Mouse (Mus musculus): ENCODE measurements around the gene Wdr20.
"Not testable (repeated sequence)": the region's sequence is repeated elsewhere in the genome, so short reads cannot be mapped to it uniquely, and the experiment has no call there.

The Wdr20 gene

DNA sequence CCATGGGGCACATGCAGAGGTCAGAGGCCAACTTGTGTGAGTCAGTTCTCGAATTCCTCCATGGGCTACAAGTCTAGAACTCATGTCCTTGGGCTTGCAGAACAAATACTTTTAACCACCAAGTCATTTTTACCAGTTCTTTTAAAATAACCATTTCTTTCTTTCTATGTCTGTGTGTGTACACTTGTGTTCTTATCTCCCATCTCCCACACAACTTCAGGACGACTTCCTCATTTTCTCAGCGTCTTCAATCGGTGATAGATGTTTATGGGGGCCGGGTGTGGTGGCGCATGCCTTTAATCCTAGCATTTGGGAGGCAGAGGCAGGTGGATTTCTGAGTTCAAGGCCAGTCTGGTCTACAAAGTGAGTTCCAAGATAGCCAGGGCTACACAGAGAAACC lies 23.5 kb upstream of the Wdr20 start:
- DNase-seq = no peak

DNA sequence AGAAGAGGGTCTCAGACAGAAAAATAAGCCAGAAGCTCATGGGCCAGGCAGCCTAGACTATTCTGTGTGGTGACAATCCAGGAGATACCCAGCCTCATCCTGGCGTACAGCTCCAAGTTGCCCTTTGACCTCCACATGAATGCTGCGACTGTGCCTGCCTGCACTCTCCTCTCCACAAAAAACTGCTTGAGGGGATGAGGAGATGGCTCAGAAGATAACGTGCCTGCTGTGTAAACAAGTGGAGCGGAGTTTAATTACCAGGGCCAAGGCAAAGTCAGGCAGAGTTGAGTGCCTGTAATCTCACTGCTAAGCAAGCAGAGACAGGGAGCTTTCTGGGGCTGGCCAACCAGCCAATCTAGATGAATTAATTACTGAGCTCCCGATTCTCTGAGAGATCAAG lies 21.7 kb upstream of the Wdr20 start:
- no peak for DNase-seq

GRCm38 (mm10) chr12:110725051-110725450 lies 12.7 kb upstream of the Wdr20 start:
- DNase-seq = no peak

DNA sequence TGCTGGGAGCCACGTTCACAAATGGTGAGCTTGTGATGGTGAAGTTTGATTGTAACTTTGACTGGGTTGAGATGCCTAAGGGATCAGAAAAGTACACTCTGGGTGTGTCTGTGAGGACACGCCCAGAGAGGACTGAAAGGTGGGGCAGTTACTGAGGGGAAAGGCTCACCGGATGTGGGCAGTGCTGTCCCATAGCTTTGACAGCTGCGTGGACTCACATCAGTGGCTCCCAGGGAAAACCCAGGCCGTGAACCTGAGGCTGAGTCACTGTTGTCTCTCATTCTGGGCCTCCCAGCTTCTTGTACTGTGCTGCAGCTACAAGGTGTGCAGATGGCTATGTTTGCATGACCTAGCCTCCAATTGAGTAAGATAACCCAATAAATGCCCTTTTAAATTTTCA lies 12.3 kb upstream of the Wdr20 start:
- DNase-seq = no peak

DNA sequence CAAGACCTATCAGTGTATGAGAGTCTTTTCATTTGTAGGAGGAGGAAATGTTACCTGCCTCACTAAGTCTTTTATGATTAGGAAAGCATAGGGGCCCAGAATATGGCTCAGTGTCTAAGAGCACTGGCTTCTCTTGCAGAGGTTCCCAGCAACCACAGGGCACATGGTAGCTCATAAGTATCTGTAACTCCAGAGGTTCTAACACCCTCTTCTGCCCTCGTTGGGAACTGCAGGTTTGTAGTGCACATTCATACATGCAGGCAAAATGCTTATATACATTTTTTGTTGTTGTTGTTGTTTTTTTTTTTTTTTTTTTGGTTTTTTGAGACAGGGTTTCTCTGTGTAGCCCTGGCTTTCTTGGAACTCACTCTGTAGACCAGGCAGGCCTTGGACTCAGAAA lies 11.3 kb upstream of the Wdr20 start:
- DNase-seq = no peak

GRCm38 (mm10) chr12:110733254-110733653 lies 4.5 kb upstream of the Wdr20 start:
- DNase-seq = not testable (repeated sequence)

DNA sequence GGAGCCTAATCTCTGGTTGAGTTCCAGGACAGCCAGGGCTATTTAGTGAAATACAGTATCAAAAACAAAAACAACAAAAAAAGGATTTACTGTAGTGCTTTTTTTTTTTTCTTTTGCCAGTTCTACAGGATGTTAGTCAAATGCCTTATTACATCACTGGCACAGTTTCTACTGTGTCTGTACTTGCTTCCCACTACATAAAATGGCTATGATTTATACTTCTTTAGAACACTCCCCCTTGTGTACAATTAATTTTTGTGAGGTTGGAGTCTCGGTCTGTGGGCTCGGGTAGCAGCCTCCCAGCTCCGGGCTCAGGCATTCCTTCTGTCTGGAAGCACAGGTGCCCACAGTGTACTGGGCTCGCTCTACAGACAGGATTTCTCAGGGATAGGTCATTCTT lies 1.1 kb upstream of the Wdr20 start:
- no peak for DNase-seq

DNA sequence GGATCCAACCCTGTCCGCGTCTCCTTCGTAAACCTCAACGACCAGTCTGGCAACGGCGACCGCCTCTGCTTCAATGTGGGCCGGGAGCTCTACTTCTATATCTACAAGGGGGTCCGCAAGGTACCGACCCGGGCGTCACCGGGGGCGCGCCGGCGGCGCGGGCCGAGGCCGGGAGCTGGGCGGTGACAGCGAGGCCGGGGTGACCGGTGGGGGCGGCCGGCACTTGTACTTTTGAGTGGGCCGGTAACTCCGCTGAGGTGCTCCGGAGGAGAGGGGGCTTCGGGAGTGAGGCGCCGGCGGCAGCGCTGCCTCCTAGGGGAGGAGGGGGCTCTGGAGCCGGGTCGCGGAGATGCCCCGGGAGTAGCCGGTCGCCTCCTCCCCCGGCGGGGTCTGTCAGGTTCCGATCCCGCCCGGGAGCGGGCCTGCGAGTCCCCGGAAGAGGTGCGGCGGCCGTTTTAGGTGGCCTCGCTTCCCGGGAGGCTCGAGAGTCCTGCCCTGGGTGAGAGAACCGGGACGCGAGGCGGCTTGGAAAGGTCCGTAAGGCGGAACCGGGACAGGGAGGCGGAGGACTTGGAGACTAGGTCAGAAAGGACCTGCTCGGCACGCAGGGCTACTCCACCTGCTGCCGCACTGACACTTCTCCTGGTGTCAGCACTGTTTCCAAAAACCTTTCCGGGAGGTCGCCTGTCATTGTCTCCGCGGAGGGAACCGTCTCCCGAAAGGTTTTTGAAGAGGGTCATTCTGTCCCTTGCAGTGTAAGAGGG lies 596 bp downstream of the Wdr20 start:
- DNase-seq = peak; percentile 55

- no peak for DNase-seq
Measured at GRCm38 (mm10) chr12:110750770-110751439, 13.2 kb downstream of the Wdr20 start.

DNA sequence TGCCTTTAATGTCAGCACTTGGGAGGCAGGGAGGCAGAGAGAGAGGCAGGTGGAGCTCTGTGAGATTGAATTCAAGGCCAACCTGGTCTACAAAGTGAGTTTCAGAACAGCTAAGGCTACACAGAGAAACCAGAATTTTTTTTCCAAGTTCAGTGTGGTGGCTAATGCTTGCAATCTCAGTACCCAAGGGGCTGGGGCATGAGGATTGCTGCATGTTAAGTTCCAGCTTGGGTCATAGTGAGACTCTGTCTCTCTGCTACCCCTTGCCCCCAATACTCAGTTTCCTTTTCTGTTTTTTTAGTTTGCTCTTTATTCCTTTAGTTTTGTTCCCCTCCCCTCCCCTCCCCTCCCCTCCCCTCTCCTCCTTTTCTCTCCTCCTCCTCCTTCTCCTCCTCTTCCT lies 15.0 kb downstream of the Wdr20 start:
- no peak for DNase-seq

DNA sequence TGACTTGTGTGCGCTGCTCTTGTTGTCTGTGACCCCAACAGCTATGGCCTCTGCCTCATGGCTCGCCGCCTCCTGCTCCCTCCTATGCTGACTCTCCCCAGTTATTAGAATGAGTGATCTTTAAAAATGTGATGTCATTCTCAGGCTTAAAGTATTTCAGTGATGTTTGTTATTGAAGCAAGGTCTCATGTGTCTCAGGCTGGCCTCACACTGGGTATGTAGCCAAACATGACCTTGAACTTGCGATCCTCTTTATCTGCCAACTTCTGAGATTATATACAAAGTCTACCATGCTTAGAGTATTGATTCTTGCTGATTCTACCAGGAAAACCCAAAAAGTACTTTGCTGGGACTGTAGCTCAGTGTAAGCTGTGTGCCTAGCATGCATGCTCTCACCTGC lies 16.2 kb downstream of the Wdr20 start:
- no peak for DNase-seq

DNA sequence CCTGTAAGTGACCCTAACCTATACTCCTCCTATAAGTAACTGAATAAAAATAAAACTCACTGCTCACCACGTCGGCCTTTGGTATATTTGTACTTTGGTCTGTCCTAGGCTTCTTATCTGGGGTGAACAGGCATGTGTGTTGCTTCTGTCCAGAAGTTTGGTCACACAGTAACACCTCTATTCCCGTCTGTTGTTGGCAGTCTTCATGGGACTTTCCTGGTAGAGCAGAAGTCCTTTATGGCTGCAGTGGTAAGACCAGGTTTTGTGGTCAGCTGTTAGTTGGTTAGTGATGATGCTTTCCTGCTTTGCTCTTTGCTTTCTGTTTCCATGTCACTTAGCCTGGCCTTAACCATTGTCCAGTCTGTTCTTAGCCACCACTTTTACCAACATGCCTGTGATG lies 19.4 kb downstream of the Wdr20 start:
- no peak for DNase-seq

DNA sequence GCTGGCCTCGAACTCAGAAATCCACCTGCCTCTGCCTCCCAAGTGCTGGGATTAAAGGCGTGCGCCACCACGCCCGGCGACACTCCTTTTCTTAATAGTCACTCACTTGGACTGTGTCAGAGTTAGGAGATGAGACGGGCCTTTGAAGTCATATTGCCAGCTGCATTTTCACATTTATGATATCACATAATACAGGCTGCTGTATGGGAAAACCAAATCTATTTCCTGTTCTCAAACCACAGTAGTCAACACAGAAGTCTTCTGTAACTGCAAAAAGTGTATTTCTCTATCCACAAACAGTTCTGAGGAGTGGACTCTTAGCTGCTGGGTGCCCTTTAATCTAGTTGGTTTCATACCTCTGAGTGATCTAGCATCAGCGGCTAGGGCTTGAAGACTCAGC lies 21.2 kb downstream of the Wdr20 start:
- no peak for DNase-seq

DNA sequence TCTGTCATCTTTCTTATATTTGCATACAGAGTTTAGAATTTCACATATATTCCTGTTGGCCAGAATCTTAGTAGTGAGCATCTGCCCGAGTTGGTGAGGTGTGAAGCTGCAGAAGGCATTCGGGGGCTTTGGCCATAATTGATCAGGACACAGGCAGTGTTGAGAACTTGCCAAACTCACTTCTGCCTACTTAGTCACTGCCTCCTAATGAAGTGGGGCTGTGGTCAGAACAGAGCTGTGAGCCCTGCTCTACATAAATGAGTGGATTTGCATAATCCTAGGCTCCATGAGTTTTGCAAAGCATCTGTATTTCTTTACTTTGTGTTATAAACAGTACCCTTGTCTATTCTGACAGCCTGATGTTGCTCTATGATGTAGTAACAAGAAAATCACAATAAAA lies 24.6 kb downstream of the Wdr20 start:
- no peak for DNase-seq

GRCm38 (mm10) chr12:110764531-110764930 lies 26.8 kb downstream of the Wdr20 start:
- no peak for DNase-seq

DNA sequence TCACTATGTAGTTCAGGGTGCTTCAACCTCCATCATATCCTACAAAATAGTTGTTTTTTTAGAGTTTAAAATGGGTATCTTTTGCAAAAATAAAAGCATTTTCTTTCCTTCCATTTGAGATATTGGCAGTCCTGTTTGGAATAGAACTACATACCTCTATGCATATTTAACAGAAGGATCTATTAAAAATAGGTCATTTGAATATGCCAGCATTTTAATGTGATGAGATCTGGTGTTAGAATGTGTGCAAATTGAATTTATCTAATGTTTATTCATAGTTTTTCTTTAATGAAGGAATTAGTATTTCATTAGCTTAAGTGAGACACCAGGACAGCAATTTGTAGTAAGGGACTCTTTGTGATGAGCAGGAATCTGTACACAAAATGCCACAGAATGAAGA lies 30.8 kb downstream of the Wdr20 start:
- no peak for DNase-seq

GRCm38 (mm10) chr12:110769660-110770297 lies 32.0 kb downstream of the Wdr20 start:
- DNase-seq = no peak

- no peak for DNase-seq
Measured at GRCm38 (mm10) chr12:110770479-110771247, 32.9 kb downstream of the Wdr20 start.

GRCm38 (mm10) chr12:110771961-110772360 lies 34.2 kb downstream of the Wdr20 start:
- DNase-seq = no peak

GRCm38 (mm10) chr12:110775628-110776426 lies 38.1 kb downstream of the Wdr20 start:
- DNase-seq = no peak

DNA sequence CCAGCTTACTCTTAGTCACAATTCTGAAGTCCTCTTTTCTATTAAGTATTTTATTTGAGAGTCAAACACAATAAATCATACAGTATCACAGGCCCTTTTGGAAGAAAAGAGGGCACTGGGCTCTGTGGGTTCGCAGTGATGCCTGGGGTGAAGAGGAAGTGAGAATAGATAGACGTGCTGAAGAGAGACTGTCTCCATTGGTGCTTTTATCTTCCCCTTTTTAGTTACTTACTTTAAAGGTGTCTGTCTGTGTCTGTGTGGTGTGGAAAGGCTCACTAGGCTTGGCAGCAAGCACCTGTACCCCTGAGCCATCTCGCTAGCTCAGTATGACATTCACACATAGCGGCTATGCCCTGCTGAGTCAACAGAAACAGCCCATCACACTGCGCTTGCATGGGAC lies 40.1 kb downstream of the Wdr20 start:
- no peak for DNase-seq

GRCm38 (mm10) chr12:110779296-110779695 lies 41.6 kb downstream of the Wdr20 start:
- no peak for DNase-seq

DNA sequence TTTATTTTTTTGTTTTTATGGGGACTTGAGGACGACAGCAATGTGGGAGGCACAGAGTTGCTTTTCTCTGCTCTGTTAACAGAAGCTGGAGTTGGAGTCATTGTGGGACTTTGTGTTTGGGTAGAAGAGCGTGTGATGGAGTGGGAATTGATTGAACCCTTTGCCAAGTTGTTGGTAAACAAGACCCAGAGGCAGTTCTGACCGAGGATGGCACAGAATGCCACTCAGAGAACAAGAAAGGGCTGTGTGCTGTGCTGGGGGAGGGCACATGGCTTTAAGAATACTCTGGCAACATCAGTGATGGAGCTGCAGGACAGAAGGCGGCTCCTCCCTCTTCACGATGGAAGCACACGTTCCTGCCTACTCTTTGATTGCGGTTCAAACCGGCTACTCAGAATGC lies 43.4 kb downstream of the Wdr20 start:
- DNase-seq = no peak

Data from kidney, adult 18-20 months (tissue).